Comparison of ENCODE assay signal across 15 mouse cellular contexts in genomic region chr6:24860320-24860719, GRCm38 (mm10). TPM values are rescaled to one million over a fixed set of nuclear protein-coding genes. Genes with fewer than 3 reads are reported as not detected.
DNase-seq lines count a peak whose midpoint lies in the region; ATAC-seq and TF ChIP-seq lines count a peak whose summit lies in the region.
"Had no signal": no experiment of that assay in that cellular context is flagged by ENCODE, and none has a peak within 500 bp of the region (broad histone marks: within the 10 kb centered on the region; RNA-seq: fewer than 3 reads in every experiment).

No protein-coding gene starts in this region.

- no peak for TF ChIP-seq POLR2A in kidney, adult 2 months (IDR thresholded peaks at IDR 0.05; ENCODE audit: low read depth, low read length)

- no peaks in the 10 kb centered on the region for H3K9me3 ChIP-seq in kidney, embryonic 16.5 days (ENCODE audit: low read length)
- H3K9me3 ChIP-seq: neural tube, embryonic 12.5 days had no signal

- no peaks in the 10 kb centered on the region for H3K36me3 ChIP-seq in kidney, adult 2 months (ENCODE audit: control insufficient read depth, insufficient read depth, low read length)
- no peaks in the 10 kb centered on the region for H3K36me3 ChIP-seq in kidney, embryonic 16.5 days (ENCODE audit: insufficient read depth, low read length)
- H3K36me3 ChIP-seq: neural tube, embryonic 12.5 days had no signal

- H3K4me1 ChIP-seq in kidney, adult 2 months (ENCODE audit: control insufficient read depth, insufficient read depth, low read length), result no peaks in the 10 kb centered on the region
- H3K4me1 ChIP-seq in kidney, embryonic 16.5 days (ENCODE audit: insufficient read depth, low read length), result no peaks in the 10 kb centered on the region
- H3K4me1 ChIP-seq: neural tube, embryonic 12.5 days had no signal

- DNase-seq in adrenal gland, postnatal 14 days, result peak; percentile 11
- DNase-seq in adrenal gland, postnatal 4 days (ENCODE audit: low spot score in 2 of 2), result no peak
- peak; percentile 9 for DNase-seq in kidney, adult 2 months
- peak; percentile 6 for DNase-seq in 3T3-L1 (ENCODE audit: low read depth, low spot score)
- DNase-seq in embryo, embryonic 11 days, result peak; percentile 11
- DNase-seq in urinary bladder, postnatal 10 days (ENCODE audit: low spot score), result no peak
- DNase-seq: gastrocnemius, postnatal 10 days; heart, postnatal 14 days; lung, postnatal 14 days had no signal

- H3K4me3 ChIP-seq in kidney, adult 2 months (ENCODE audit: insufficient read depth, low read depth, low read length), result no peak overlapping the region
- no peak overlapping the region for H3K4me3 ChIP-seq in kidney, embryonic 16.5 days (ENCODE audit: low read length)
- H3K4me3 ChIP-seq: neural tube, embryonic 12.5 days had no signal

- no peak overlapping the region for H3K9ac ChIP-seq in kidney, embryonic 16.5 days (replicated peaks; ENCODE audit: low read length)
- H3K9ac ChIP-seq: neural tube, embryonic 12.5 days had no signal

- H3K27me3 ChIP-seq in kidney, adult 2 months (replicated peaks; ENCODE audit: control insufficient read depth, insufficient read depth, low read length), result no peaks in the 10 kb centered on the region
- no peaks in the 10 kb centered on the region for H3K27me3 ChIP-seq in kidney, embryonic 16.5 days (ENCODE audit: insufficient read depth, low read length)
- H3K27me3 ChIP-seq: neural tube, embryonic 12.5 days had no signal

- no peak overlapping the region for H3K4me2 ChIP-seq in kidney, embryonic 16.5 days (replicated peaks; ENCODE audit: low read depth, low read length)
- H3K4me2 ChIP-seq: neural tube, embryonic 12.5 days had no signal

- H3K27ac ChIP-seq in kidney, adult 2 months (ENCODE audit: insufficient read depth, low read depth, low read length), result no peak overlapping the region
- H3K27ac ChIP-seq in kidney, embryonic 16.5 days (ENCODE audit: low read length), result no peak overlapping the region
- H3K27ac ChIP-seq: neural tube, embryonic 12.5 days had no signal

- no peak for ATAC-seq in kidney, embryonic 16.5 days (ENCODE audit: low FRiP score, low TSS enrichment)
- ATAC-seq in CD4-positive, CD25-positive, alpha-beta regulatory T cell, adult 4 months, result no peak

- 42% methylated on average over 2 of the region's 2 CpGs for WGBS in kidney, adult 2 months
- 47% methylated on average over 2 of the region's 2 CpGs for WGBS in kidney, embryonic 16.5 days

- TF ChIP-seq CTCF in kidney, adult 2 months (conservative IDR thresholded peaks at IDR 0.05; ENCODE audit: insufficient read depth, insufficient read length, low read depth, low read length), result peak; percentile 41

RNA-seq across cellular contexts. Expression of gene Hyal5, which starts 2.5 kb away (rescaled TPM):
- not detected in 2 replicates for total RNA-seq in adrenal gland, postnatal 14 days (2021)
- total RNA-seq in adrenal gland, postnatal 4 days (2021), result not detected
- polyA plus RNA-seq in kidney, adult 2 months (2012; rRNA removed), result not detected in 2 replicates
- not detected in 2 replicates for polyA plus RNA-seq in kidney, embryonic 16.5 days (2015; fragmentation: Nextera tagmentation; extraction: Ambion mirVana)
- polyA plus RNA-seq in CD4-positive, CD25-positive, alpha-beta regulatory T cell, adult 4 months (2017; shearing (Covaris generic)), result not detected
- total RNA-seq: gastrocnemius, postnatal 10 days; heart, postnatal 14 days; layer of hippocampus, postnatal 10 days had no signal
- polyA plus RNA-seq: C2C12; neural tube, embryonic 12.5 days; spleen, adult 2 months had no signal

Comparison
In these comparisons a context has a peak if more than half of its experiments do, and no peak if none do; other contexts are left out.
1. DNase-seq: peak in adrenal gland, postnatal 14 days (single experiment), kidney, adult 2 months (single experiment), 3T3-L1 (single experiment) and embryo, embryonic 11 days (single experiment); none in adrenal gland, postnatal 4 days (0 of 2) and urinary bladder, postnatal 10 days (single experiment).